Mouse (Mus musculus) stomach, postnatal 0 days (tissue): ENCODE results near the gene Cdc42bpg.

Experiments used
- CTCF ChIP-seq: IDR thresholded peaks from 2 replicates; pipeline ENCODE4 v1.5.1; 2016; ENCODE audit warnings: antibody characterized with exemption, low read depth, mild to moderate bottlenecking, moderate library complexity
- EP300 ChIP-seq: optimal IDR thresholded peaks from 2 replicates; pipeline ENCODE3; 2016; ENCODE audit warnings: antibody characterized with exemption

DNA sequence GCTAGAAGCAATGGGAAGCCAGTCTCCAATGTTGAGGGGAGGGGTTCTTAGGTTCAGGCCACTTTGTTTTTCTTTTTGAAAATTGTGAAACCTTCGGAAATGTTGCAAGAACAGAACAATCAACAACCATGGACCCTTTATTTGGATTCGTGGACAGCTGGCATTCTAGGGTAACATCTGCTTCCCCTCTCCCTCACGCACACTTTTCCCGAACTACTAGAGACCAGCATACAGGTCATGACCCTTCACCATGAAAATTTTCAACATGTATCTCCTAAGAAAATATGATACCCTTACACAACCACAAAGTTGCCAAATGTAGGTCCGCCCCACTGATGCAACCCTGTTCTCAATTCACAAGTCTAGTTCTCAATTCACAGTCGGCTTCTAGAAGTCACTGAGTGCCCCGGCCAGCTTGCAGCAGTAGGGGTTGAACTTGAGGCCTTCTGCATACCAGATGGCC is 37.6 kb upstream of the Cdc42bpg start:
- no peak for TF ChIP-seq CTCF
- no peak for TF ChIP-seq EP300
